Mouse (Mus musculus) hindlimb bud, embryonic 11.5 days (tissue): ENCODE measurements around the gene Gm10024.
"Not testable (repeated sequence)": the region's sequence is repeated elsewhere in the genome, so short reads cannot be mapped to it uniquely, and the experiment has no call there.

Source experiments
- DNase-seq: peaks from one replicate; pipeline ENCODE4 v3.0.0-alpha.2; 2012; ENCODE audit warnings: low read depth, low spot score; ENCODE audit errors: extremely low spot score

The Gm10024 gene

DNA sequence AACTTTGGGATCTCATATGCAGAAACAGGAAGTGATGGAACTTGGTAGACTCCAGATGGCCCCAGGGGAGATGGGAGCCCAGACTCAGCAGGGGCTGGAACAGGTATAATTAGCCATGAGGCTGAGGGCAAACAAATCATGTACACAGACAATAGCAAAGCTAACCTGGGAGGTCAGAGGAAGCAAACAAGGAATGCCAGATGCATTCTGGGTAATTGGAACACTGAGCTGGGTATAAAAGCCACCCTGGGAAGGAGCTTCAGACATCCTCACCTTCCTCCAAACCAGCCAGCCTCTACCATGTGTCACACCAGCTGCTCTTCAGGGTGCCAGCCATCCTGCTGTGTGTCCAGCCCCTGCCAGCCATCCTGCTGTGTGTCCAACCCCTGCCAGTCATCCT, at the start of gene Gm10024:
TSS of gene Gm10024 (plus strand) at position 301 of the 400 bp plus-strand sequence.
- DNase-seq = not testable (repeated sequence)

DNA sequence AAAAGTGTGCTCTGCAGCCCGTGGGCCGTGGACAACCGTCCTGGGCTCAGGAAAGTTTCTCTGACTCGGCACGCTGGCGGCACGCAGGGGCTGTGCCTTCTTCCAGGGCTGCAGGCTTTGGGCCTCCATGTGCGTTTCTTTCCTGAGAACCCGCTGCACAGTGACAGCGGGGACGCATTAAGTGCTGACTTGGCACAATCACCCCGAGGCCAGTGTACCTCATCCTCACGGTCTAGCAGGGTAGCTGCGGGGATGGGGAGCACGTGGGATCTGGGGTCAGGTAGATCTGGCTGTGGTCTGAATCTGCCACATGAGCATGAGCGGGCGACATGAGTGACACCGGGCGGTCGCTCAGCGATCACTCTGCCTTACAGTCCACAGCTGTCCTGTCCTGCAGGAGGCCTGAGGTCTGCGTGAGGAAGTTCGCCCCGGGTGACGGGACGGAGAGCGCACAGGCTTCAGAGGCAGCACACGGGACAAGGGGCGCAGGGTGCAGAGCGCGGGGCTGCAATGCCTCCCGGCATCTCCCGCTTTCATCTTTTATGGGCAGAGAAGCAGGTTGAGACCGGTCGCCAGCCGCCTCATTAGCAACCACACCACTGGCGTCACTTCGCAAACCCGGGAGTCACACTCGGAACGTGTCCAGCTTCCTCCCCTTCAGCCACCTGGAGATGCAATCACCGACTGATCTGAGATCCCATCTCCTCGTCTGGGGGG, 47.1 kb upstream of the Gm10024 start:
- DNase-seq = no peak

DNA sequence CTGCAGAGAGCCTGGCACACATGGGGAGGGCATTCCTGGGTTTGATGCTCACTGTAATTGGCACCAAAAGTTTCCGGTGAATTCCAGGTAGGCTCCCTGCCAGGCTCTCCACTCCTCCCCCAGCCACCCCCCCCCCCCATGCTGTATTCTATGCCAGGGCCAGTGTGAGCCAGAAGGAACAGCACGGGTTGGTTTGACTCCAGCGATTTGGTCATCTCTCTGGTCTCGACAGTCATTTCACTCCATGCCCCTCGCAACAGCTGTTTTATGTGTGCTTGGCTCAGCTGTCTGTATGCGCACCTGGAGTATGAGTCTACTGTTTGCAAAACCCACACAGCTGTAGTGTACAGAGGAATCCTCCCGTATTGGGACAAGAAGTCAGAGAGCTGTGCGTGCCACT, 44.9 kb upstream of the Gm10024 start:
- no peak for DNase-seq

DNA sequence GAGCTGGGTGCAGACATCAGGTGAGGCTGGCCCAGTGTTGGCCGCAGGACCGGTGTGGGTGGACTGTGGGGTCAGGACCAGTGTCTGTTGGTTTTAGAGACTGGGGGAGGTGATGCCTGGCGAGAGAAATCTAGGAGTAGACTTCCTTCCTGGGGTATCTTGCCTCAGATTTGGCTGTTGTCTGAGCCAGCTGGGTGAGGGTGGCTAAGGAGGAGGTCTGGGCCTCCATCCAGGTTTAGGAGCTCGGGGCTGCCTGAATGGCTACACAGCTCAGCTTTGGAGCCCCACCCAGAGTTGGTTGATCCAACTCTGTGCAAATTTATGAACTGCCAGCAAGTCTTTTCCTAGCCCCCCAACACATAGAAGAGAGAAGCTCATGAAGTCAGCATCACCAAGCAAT, 43.9 kb upstream of the Gm10024 start:
- DNase-seq = no peak

DNA sequence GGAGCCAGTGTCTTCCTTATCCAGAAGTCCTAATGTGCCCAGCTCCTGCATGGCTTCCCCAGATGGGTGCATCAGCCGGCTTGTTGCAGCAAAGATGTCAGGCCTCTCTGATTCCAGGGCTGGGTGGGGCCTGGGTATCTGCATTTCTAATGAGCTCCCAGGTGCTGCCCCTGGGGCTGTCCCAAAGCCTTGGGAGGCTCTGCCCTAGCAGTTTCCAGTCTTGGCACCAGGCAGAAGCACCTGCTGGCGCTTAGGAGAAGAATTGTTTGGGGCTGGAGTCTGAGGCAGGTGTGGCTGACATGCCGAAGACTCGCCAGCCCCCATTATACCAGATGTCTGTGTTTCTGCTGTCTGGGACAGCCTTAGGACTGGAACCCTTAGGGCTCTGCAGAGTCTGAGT, 40.5 kb upstream of the Gm10024 start:
- no peak for DNase-seq

DNA sequence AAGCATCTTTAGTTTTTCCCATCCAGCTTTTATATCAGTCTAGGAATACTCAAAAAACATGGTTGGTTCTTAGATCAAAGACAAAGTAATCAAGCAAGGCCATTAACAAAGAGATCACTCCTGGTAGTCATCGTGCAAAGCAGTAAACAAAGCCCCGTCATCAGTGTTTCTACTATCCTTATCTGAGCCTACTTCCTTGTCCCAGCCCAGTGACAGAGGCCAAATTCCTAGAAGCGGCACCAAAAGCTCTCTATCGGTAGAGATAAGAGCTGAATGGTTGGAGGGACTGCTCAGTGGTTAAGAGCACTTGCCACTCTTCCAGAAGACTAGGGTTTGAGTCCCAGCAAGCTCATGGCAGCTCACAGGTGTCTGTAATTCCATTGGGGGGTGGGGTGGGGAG, 39.7 kb upstream of the Gm10024 start:
- DNase-seq = no peak

DNA sequence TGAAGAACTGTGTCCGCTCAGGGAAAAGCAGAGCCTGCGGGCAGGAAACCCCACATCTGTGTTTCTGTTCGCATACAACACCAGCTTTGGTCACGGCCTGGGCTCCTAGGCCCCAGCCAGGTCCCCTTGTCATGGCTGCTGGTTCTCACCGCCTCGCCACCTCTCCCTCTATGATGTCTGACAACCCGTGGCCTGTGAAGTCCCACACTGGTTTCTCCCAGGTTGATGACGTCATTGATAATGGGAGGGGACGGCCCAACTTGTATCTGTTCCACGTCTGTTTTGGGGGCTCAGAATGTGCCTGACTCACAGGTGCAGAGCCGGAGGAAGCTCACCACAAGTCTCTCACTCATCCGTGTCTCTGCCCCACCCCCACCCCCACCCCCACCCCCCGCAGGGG, 37.5 kb upstream of the Gm10024 start:
- DNase-seq = no peak

DNA sequence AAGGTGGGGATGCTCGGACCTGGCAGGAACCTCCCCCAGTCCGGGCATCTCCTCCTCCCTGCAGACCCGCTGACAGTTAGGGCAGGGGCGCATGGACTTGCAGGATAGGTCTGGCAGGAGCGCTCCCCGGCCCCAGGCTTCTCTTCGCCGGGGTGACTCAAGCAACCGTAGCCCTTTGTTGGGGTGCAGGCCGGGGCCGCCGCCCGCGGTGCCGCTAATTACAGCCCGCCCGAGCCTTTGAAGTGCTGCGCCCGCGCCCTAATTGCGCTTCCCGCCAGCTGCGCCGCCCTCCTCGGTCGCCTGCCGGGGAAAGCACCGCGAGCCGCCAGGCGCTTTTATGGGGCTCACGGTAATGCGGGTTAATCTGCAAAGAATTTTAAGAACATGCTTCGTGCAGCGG, 33.7 kb upstream of the Gm10024 start:
- DNase-seq = no peak

DNA sequence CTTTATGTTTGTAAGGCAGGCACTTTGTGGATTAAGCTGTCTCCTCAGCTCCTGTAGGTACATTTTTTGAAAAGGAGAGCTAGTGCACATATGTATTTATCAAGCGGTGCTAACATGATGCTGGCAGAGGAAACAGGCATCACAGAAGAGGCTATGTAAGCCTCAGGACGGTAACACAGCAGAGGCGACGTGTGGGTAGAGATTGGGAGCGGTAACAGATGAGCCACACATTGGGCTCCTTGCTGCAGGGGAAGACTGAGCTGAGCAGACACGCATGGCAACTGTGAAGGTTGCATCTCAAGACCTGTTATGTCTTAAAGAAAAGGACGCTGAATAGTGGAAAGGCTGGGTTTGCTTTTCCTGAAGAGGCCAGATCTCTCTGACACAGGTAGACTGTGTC, 28.3 kb upstream of the Gm10024 start:
- DNase-seq = no peak

DNA sequence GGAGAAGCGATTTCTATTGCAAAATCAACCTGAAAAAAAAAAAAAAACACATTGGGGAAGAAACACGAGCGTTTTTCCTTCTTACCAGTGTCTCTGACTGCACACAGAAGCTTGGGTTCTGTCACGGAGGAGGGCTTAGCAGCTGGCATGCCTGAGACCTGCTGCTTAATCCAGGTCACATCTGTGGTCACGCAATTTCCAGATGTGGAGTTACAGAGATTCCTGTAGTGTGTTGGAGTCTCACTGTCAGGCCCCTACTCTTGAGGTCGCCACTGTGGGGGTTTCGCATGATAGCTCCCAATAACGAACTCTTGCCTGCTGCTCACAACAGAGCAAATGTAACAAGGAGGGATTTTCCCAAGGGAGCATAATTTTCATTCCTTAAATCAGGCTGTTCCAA, 27.1 kb upstream of the Gm10024 start:
- DNase-seq = no peak

DNA sequence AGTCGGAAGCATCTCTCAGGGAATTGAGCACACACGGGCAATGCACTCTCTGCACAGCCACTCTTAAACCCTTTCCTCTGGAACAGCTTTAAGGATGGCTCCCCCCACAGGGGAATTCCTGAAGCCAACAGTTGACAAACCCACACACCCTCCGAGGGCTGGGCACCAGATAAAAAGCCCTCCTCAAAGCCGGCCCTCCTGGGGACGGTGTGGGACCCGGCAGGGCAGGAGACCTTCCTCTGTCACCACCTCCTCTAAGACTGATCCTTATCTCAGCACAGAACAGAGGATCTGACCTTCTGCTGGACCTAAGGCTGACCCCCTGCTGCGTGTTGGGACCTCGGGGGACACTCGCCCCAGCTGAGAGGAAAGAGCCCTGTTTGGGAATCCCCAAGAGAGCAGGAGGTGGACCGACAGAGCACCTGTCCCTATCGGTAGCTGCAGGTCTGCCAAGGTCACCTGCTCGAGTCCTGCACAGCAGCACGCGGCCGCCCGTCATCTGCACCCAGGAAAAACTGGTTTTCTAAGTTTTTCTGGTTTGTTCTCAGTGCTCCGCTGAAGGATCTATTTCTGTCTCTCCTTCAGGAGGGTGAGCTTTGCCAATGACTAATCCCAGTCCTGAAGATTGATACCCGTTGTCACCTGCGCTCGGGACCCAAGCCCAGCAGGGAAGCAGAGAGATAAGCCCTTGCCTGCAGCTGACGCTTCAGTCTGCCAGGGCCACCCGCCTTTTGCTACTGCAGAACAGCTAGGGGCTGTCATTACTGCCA, 25.2 kb upstream of the Gm10024 start, which contains the start of gene Tspear:
TSS of gene Tspear (plus strand) at position 675 of the 770 bp plus-strand sequence.
- no peak for DNase-seq

DNA sequence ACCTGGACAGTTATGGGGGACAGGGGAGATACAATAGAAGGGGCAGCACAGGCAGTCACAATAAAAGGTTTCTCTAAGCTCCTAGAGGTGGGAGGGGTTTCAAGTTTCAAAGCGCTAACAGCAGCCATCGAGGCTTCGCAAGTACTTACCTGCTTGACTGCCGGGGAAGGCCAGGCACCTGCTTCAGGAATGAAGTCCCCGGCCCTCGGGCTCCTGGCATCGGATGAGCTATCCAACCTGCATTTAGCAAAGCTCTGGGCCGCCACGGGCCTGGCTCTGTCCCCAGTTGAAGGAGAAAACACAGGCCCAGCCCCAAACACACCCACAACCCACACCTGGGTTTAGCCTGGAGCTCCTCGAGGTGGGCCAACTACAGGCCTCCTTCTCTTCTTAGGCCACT, 24.2 kb upstream of the Gm10024 start:
- DNase-seq = no peak

DNA sequence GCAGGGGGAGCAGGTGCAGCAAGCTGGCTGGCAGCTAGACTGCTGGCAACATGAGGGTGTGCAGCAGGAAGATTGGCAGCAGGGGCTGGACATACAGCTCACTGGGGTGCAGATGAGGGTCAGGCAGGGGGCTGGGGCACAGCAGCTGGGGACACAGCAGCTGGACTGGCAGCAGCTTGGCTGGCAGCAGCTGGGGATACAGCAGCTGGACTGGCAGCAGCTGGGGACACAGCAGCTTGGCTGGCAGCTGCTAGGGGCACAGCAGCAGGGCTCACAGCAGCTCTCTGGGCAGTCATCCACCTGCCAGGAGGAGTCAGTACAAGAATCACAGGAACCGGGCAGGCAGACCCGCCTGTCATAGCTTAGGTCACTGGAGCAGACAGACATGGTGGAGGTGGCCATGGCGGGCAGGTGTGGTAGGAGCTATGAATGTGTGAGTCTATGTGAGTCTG, 20.9 kb upstream of the Gm10024 start, which contains the start of gene Gm19402:
TSS of gene Gm19402 (minus strand) at position 402 of the 452 bp plus-strand sequence.
- not testable (repeated sequence) for DNase-seq

DNA sequence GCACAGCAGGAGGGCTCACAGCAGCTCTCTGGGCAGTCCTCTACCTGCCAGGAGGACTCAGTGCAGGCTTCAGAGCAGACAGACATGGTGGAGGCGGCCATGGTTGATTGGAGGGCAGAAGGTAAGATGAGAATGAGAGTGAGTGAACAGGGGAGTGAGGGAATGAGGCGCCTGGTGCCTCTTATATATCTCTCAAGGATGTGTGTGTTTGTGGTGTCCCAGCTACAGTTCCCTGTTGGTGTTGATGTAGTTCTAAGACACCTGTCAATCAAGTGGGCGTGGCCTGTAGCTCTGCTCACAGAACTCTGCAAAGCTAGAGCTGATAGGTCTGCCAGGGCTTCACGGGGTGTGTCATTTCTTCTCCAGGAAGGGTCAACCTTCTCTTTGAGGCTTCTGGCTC, 14.1 kb upstream of the Gm10024 start, which contains the start of gene Gm9508:
TSS of gene Gm9508 (minus strand) at position 101 of the 400 bp plus-strand sequence.
- DNase-seq = no peak

DNA sequence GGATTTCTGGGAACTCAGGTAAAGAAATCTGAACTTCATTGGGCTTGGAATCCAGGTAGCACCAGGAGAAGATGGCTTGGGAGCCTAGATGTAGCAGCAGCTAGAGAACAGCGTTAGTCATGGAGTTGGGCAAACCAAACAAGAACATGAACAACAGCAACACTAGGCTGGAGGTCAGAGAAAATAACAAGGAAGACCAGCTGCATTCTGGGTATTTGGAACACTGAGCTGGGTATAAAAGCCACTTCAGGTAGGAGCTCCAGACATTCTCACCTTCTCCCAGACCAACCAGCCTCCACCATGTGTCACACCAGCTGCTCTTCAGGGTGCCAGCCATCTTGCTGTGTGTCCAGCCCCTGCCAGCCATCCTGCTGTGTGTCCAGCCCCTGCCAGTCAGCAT, 4.9 kb upstream of the Gm10024 start, which contains the start of gene Gm10272:
TSS of gene Gm10272 (plus strand) at position 301 of the 400 bp plus-strand sequence.
- no peak for DNase-seq

DNA sequence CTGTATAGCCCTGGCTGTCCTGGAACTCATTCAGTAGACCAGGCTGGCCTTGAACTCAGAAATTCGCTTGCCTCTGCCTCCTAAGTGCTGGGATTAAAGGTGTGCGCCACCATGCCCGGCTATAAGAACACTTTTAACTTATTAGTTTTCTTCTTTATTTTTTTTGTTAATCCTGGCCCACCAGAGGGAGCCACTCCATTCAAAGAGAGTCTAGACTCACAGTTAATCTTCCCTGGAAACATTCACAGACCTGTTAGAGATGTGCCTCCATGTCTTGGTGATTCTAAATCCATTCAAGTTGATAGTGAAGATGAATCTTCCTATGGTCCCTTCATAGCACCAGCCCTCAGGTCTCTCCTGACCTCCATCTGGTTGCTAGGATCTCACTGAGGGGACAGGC, 1.4 kb upstream of the Gm10024 start:
- no peak for DNase-seq

DNA sequence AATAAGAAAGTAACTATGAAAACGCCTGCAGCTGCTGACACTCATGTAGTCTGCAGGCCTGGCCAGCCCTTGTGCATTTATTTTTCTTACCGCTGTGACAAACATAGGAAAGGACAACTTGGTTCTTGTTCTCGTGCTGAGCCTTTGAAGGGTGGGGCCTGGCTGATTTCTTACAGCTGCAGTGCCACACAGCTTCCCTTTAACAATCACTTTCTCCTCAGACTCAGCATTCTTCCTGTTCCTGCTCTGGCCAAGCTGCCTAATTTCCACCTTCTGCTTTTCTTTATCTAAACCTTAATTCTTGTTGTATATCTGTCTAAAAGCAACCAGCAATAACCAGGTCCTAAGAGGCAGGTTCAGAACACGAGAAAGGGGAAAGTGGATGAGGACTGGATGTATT, 2.5 kb downstream of the Gm10024 start:
- DNase-seq = no peak

DNA sequence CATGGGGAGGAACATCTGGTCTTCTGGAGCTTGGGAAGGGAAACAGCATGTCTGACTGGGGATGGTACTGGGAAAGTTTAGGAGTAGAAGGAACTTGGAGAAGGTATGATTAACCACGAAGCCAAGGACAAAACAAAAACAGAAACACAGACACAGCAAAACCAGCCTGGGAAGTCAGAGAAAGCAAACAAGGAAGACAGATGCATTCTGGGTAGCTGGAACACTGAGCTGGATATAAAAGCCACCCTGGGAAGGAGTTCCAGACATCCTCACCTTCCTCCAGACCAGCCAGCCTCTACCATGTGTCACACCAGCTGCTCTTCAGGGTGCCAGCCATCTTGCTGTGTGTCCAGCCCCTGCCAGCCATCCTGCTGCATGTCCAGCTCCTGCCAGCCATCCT, 4.2 kb downstream of the Gm10024 start, which contains the start of gene Gm10142:
TSS of gene Gm10142 (plus strand) at position 301 of the 400 bp plus-strand sequence.
- no peak for DNase-seq

DNA sequence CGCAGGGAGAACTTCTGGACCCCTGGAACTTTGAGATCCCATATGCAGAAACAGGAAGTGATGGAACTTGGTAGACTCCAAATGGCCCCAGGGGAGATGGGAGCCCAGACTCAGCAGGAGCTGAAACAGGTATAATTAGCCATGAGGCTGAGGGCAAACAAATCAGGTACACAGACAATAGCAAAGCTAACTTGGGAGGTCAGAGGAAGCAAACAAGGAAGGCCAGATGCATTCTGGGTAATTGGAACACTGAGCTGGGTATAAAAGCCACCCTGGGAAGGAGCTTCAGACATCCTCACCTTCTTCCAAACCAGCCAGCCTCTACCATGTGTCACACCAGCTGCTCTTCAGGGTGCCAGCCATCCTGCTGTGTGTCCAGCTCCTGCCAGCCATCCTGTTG, 9.0 kb downstream of the Gm10024 start, which contains the start of gene Krtap12-1:
TSS of gene Krtap12-1 (plus strand) at position 301 of the 400 bp plus-strand sequence.
- not testable (repeated sequence) for DNase-seq

DNA sequence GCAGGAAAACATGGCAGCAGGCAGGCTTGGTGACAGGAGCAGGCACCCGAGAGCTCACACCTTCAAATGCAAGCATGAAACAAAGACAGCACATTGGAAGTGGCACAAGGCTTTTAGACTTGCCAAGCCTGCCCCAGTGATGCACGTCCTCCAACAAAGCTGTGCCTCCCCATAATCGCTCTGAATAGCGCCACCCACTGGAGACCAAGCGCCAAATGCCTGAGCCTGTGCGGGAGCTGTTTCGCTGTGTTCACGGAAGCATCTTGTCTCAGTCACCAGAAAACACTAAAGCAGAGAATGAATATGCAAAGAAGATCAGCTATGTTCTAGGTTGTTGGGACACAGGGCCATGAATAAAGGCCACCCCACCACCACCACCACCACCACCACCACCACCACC, 13.6 kb downstream of the Gm10024 start:
- no peak for DNase-seq

DNA sequence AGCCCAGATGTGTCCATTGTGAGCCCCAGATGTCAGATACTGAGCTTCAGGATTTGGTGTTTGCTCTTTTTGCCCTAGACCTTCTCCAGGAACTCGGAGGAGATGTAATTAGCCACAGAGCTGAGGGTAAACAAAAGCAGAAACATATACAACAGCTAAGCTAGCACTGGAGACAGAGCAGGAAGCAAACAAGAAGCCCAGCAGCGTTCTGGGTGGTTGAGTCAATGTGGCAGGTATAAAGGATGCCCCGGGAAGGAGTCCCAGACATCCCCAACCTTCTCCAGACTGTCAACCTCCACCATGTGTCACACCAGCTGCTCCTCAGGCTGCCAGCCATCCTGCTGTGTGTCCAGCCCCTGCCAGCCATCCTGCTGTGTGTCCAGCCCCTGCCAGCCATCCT, 14.9 kb downstream of the Gm10024 start, which contains the start of gene Gm10100:
TSS of gene Gm10100 (plus strand) at position 301 of the 400 bp plus-strand sequence.
- no peak for DNase-seq

DNA sequence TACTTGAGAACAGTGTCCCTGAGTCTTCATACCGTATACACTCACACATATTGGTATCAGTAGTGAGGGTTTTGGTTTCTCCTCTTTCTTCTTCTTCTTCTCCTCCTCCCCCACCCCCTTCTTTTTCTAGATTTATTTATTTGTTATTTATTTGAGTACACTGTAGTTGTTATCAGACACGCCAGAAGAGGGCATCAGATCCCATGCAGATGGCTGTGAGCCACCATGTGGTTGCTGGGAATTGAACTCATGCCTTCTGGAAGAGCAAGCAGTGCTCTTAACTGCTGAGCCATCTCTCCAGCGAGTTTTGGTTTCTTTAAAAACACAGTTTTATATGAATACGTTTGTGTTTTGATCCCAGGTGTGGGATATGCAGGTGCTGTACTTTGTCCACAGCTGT, 17.0 kb downstream of the Gm10024 start:
- DNase-seq = no peak
